Mouse (Mus musculus): ENCODE measurements around the gene Hmx1. TPM values are rescaled to one million over a fixed set of nuclear protein-coding genes. Genes with fewer than 3 reads are reported as not detected.

The Hmx1 gene
- not detected in 2 replicates for polyA plus RNA-seq (2014; fragmentation: Nextera tagmentation; extraction: Ambion mirVana)

- ATAC-seq (ENCODE audit: insufficient number of reproducible peaks, insufficient read depth, low FRiP score, low read depth), result peak; percentile 85
- no peak within 1 kb of the TSS for H3K9ac ChIP-seq (replicated peaks; ENCODE audit: low read depth, low read length)
- H3K4me3 ChIP-seq (ENCODE audit: low read depth, low read length), result peak within 1 kb of the TSS; percentile 43
- no peaks in the 10 kb centered on the region for H3K9me3 ChIP-seq (ENCODE audit: control insufficient read depth, low read depth, low read length)
- WGBS, result under 1% methylated on average over 30 of the region's 71 CpGs
- peak within 1 kb of the TSS; percentile 58 for H3K4me2 ChIP-seq (replicated peaks; ENCODE audit: low read depth, low read length)
- 0 out of 2 replicates have a peak, but pooled peaks cover 12% of the 10 kb centered on the region for H3K4me1 ChIP-seq (ENCODE audit: control insufficient read depth, insufficient read depth, low read length)
- H3K36me3 ChIP-seq (ENCODE audit: control insufficient read depth, insufficient read depth, low read length), result no peaks in the 10 kb centered on the region
- no peak within 1 kb of the TSS for H3K27ac ChIP-seq (ENCODE audit: low read length)
- peaks cover 95% of the 10 kb centered on the region for H3K27me3 ChIP-seq (ENCODE audit: control insufficient read depth, insufficient read depth, low read length)
Measured at GRCm38 (mm10) chr5:35388491-35389111, at the start of gene Hmx1. Hmx1 (plus strand) TSS chr5:35389108.

GRCm38 (mm10) chr5:35345084-35345483 lies 43.8 kb upstream of the Hmx1 start:
- H3K27me3 ChIP-seq (ENCODE audit: control insufficient read depth, insufficient read depth, low read length), result no peaks in the 10 kb centered on the region
- 73% methylated on average over 3 of the region's 3 CpGs for WGBS
- no peak overlapping the region for H3K4me3 ChIP-seq (ENCODE audit: low read depth, low read length)
- no peak overlapping the region for H3K9ac ChIP-seq (replicated peaks; ENCODE audit: low read depth, low read length)
- no peak for ATAC-seq (ENCODE audit: insufficient number of reproducible peaks, insufficient read depth, low FRiP score, low read depth)
- no peaks in the 10 kb centered on the region for H3K4me1 ChIP-seq (ENCODE audit: control insufficient read depth, insufficient read depth, low read length)
- H3K27ac ChIP-seq (ENCODE audit: low read length), result no peak overlapping the region
- no peak overlapping the region for H3K4me2 ChIP-seq (replicated peaks; ENCODE audit: low read depth, low read length)
- H3K9me3 ChIP-seq (ENCODE audit: control insufficient read depth, low read depth, low read length), result no peaks in the 10 kb centered on the region
- no peaks in the 10 kb centered on the region for H3K36me3 ChIP-seq (ENCODE audit: control insufficient read depth, insufficient read depth, low read length)

DNA sequence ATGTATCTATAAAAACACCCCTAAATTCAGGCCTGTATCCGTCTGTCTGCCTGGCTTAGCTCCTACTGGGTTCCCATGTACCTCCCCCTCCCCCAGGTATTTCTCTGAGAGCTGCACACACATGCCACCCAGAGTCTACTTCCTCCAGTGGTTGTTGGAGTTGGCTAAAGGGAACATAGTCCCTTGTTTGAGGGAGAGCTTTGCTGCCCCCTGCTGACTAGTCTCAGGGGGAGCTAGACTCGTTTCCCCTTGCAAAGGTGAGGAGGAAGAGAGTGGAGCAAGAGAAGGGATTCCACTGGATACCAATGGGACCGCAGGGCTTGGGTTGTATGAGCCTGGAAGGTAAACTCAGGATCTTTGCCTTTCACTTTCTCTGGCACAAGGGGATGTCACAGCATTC lies 40.1 kb upstream of the Hmx1 start:
- H3K4me3 ChIP-seq (ENCODE audit: low read depth, low read length), result no peak overlapping the region
- WGBS, result 18% methylated on average over 3 of the region's 3 CpGs
- H3K27ac ChIP-seq (ENCODE audit: low read length), result no peak overlapping the region
- no peak for ATAC-seq (ENCODE audit: insufficient number of reproducible peaks, insufficient read depth, low FRiP score, low read depth)
- no peaks in the 10 kb centered on the region for H3K9me3 ChIP-seq (ENCODE audit: control insufficient read depth, low read depth, low read length)
- no peaks in the 10 kb centered on the region for H3K36me3 ChIP-seq (ENCODE audit: control insufficient read depth, insufficient read depth, low read length)
- H3K4me1 ChIP-seq (ENCODE audit: control insufficient read depth, insufficient read depth, low read length), result no peaks in the 10 kb centered on the region
- no peak overlapping the region for H3K4me2 ChIP-seq (replicated peaks; ENCODE audit: low read depth, low read length)
- no peaks in the 10 kb centered on the region for H3K27me3 ChIP-seq (ENCODE audit: control insufficient read depth, insufficient read depth, low read length)
- no peak overlapping the region for H3K9ac ChIP-seq (replicated peaks; ENCODE audit: low read depth, low read length)

DNA sequence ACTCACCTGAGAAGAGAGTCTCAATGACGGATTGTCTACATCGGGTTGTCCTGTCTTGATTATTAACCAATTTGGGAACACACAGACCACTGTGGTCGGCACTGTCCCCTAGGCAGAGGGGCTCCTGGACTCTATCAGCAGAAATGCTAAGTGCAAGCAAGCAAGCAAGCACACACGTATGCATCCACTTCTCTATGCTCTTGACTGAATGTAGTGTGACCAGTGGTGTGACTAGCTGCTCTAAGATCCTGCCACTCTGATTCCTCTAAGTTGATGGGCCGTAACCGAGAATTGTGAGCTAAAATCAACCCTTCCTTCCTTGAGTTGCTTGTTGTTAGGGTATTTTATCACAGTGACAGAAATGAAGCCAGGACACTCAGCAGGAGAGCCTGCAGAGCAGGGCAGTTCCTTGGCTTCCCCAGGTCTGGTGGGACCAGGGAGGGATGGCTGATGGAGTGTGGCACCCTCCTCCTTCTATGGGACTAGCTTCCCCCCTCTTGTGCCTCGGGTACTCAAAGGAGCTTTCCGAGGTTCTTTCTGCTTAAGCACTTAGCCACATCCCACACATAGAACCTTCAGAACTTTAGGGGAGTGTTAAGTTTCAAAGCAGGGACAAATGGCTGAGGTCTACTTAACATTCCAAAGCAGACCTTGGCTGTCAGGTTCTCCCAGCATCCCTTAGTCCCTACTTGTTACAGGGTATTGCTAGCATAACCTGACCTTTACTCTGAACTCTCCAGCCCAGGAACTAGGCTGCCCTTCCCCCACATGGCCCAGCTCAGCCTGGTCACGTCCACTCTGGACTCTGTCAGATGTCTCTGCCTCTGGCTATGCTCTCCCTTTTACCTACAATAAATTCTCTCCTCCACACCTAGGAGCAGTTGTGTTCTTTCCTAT lies 31.1 kb upstream of the Hmx1 start:
- 43% methylated on average over 9 of the region's 9 CpGs for WGBS

DNA sequence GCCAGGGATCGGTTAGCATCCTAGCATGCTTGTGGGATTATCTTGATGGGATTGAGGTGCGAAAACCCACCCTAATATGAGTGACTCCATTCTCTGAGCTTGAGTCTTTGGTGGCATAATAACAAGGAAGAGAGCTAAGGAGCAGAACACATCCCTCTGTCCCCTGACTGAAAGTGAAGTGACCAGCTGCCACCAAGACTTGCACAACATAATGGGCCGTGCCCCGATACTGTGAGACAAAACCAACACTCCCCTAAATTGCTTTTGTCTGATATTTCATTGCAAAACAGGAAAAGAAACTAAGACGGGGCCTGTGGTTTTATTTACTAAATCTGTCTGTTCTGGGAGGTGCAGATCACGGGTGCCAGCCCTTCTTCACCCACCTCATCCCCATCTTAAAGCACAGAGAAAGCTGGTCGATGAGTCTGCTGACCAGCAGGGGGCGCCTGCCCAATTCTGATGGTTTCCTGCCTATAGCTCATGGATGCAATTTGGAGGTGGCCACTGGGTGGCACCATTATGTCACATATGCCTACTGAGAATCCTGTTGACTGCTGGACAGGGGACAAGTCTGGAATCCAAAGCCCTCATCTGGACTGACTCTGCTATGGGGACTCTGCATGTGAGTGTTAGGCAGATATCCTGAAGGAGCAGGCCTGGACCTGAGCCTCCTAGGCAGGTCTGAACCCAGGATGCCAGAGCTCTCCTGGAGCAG lies 27.2 kb upstream of the Hmx1 start:
- Histone ChIP-seq H3K4me3 (ENCODE audit: low read depth, low read length) (no peak overlapping the region), H3K36me3 (ENCODE audit: control insufficient read depth, insufficient read depth, low read length) (no peaks in the 10 kb centered on the region), H3K4me1 (ENCODE audit: control insufficient read depth, insufficient read depth, low read length) (no peaks in the 10 kb centered on the region), H3K27me3 (ENCODE audit: control insufficient read depth, insufficient read depth, low read length) (0 out of 2 replicates have a peak, but pooled peaks cover 3% of the 10 kb centered on the region), H3K4me2 (replicated peaks; ENCODE audit: low read depth, low read length) (no peak overlapping the region), H3K9ac (replicated peaks; ENCODE audit: low read depth, low read length) (no peak overlapping the region), H3K27ac (ENCODE audit: low read length) (no peak overlapping the region), H3K9me3 (ENCODE audit: control insufficient read depth, low read depth, low read length) (no peaks in the 10 kb centered on the region)
- 49% methylated on average over 8 of the region's 8 CpGs for WGBS
- peak; percentile 37; the same call in 1 of the 2 replicates for ATAC-seq (ENCODE audit: insufficient number of reproducible peaks, insufficient read depth, low FRiP score, low read depth)

More for the DNA sequence above, 31.1 kb upstream of the Hmx1 start:
- no peaks in the 10 kb centered on the region for H3K27me3 ChIP-seq (ENCODE audit: control insufficient read depth, insufficient read depth, low read length)
- no peaks in the 10 kb centered on the region for H3K36me3 ChIP-seq (ENCODE audit: control insufficient read depth, insufficient read depth, low read length)
- H3K9me3 ChIP-seq (ENCODE audit: control insufficient read depth, low read depth, low read length), result no peaks in the 10 kb centered on the region
- no peak for ATAC-seq (ENCODE audit: insufficient number of reproducible peaks, insufficient read depth, low FRiP score, low read depth)
- H3K4me1 ChIP-seq (ENCODE audit: control insufficient read depth, insufficient read depth, low read length), result no peaks in the 10 kb centered on the region
- no peak overlapping the region for H3K9ac ChIP-seq (replicated peaks; ENCODE audit: low read depth, low read length)
- no peak overlapping the region for H3K4me3 ChIP-seq (ENCODE audit: low read depth, low read length)
- H3K27ac ChIP-seq (ENCODE audit: low read length), result no peak overlapping the region
- no peak overlapping the region for H3K4me2 ChIP-seq (replicated peaks; ENCODE audit: low read depth, low read length)

- no peak overlapping the region for H3K27ac ChIP-seq (ENCODE audit: low read length)
- no peak overlapping the region for H3K9ac ChIP-seq (replicated peaks; ENCODE audit: low read depth, low read length)
- H3K4me1 ChIP-seq (ENCODE audit: control insufficient read depth, insufficient read depth, low read length), result no peaks in the 10 kb centered on the region
- H3K9me3 ChIP-seq (ENCODE audit: control insufficient read depth, low read depth, low read length), result no peaks in the 10 kb centered on the region
- no peak overlapping the region for H3K4me2 ChIP-seq (replicated peaks; ENCODE audit: low read depth, low read length)
- no peak for ATAC-seq (ENCODE audit: insufficient number of reproducible peaks, insufficient read depth, low FRiP score, low read depth)
- WGBS, result 58% methylated on average over 20 of the region's 20 CpGs
- H3K4me3 ChIP-seq (ENCODE audit: low read depth, low read length), result no peak overlapping the region
- 0 out of 2 replicates have a peak, but pooled peaks cover 9% of the 10 kb centered on the region for H3K27me3 ChIP-seq (ENCODE audit: control insufficient read depth, insufficient read depth, low read length)
- no peaks in the 10 kb centered on the region for H3K36me3 ChIP-seq (ENCODE audit: control insufficient read depth, insufficient read depth, low read length)
Measured at GRCm38 (mm10) chr5:35366241-35367032, 22.5 kb upstream of the Hmx1 start.

- Histone ChIP-seq H3K27me3 (ENCODE audit: control insufficient read depth, insufficient read depth, low read length) (0 out of 2 replicates have a peak, but pooled peaks cover 9% of the 10 kb centered on the region), H3K36me3 (ENCODE audit: control insufficient read depth, insufficient read depth, low read length) (no peaks in the 10 kb centered on the region), H3K4me2 (replicated peaks; ENCODE audit: low read depth, low read length) (no peak overlapping the region), H3K4me3 (ENCODE audit: low read depth, low read length) (no peak overlapping the region), H3K4me1 (ENCODE audit: control insufficient read depth, insufficient read depth, low read length) (no peaks in the 10 kb centered on the region), H3K9ac (replicated peaks; ENCODE audit: low read depth, low read length) (no peak overlapping the region), H3K27ac (ENCODE audit: low read length) (no peak overlapping the region), H3K9me3 (ENCODE audit: control insufficient read depth, low read depth, low read length) (no peaks in the 10 kb centered on the region)
- 77% methylated on average over 6 of the region's 6 CpGs for WGBS
- ATAC-seq (ENCODE audit: insufficient number of reproducible peaks, insufficient read depth, low FRiP score, low read depth), result no peak
Measured at GRCm38 (mm10) chr5:35368916-35369315, 20.0 kb upstream of the Hmx1 start.

- Histone ChIP-seq H3K36me3 (ENCODE audit: control insufficient read depth, insufficient read depth, low read length) (no peaks in the 10 kb centered on the region), H3K27ac (ENCODE audit: low read length) (no peak overlapping the region)
Measured at GRCm38 (mm10) chr5:35379066-35379465, 9.8 kb upstream of the Hmx1 start.

More at GRCm38 (mm10) chr5:35379066-35379465, 9.8 kb upstream of the Hmx1 start:
- H3K9ac ChIP-seq (replicated peaks; ENCODE audit: low read depth, low read length), result no peak overlapping the region
- H3K4me3 ChIP-seq (ENCODE audit: low read depth, low read length), result no peak overlapping the region
- H3K9me3 ChIP-seq (ENCODE audit: control insufficient read depth, low read depth, low read length), result no peaks in the 10 kb centered on the region
- WGBS, result 57% methylated on average over 2 of the region's 2 CpGs
- peaks cover 56% of the 10 kb centered on the region for H3K27me3 ChIP-seq (ENCODE audit: control insufficient read depth, insufficient read depth, low read length)
- H3K4me2 ChIP-seq (replicated peaks; ENCODE audit: low read depth, low read length), result no peak overlapping the region
- ATAC-seq (ENCODE audit: insufficient number of reproducible peaks, insufficient read depth, low FRiP score, low read depth), result no peak
- no peaks in the 10 kb centered on the region for H3K4me1 ChIP-seq (ENCODE audit: control insufficient read depth, insufficient read depth, low read length)
